Mouse (Mus musculus) forebrain, embryonic 13.5 days (tissue): ENCODE measurements around the gene Fastkd1. TPM values are rescaled to one million over a fixed set of nuclear protein-coding genes. Genes with fewer than 3 reads are reported as not detected.

Source experiments
- ATAC-seq: fragments of 200-750 bp; cut with Nextera tagmentation; 2 replicates; pipeline ENCODE4 v1.8.0; 2017
- H3K27ac ChIP-seq: fragments of 300-500 bp; sonication (generic); 2 replicates; pipeline ENCODE4 v1.5.1; 2015; ENCODE audit warnings: inconsistent platforms, mild to moderate bottlenecking, moderate library complexity
- H3K27me3 ChIP-seq: fragments of 300-500 bp; sonication (generic); 2 replicates; pipeline ENCODE4 v1.6.1; 2015; ENCODE audit warnings: mild to moderate bottlenecking, inconsistent platforms
- H3K36me3 ChIP-seq: fragments of 300-500 bp; sonication (generic); 2 replicates; pipeline ENCODE4 v1.6.1; 2015; ENCODE audit warnings: mild to moderate bottlenecking, inconsistent platforms; ENCODE audit not compliant: poor library complexity, severe bottlenecking
- H3K4me1 ChIP-seq: fragments of 300-500 bp; sonication (generic); 2 replicates; pipeline ENCODE4 v1.6.1; 2015; ENCODE audit warnings: inconsistent platforms
- H3K4me2 ChIP-seq: fragments of 300-500 bp; sonication (generic); 2 replicates; pipeline ENCODE4 v1.6.1; 2015; ENCODE audit warnings: inconsistent platforms, mild to moderate bottlenecking, moderate library complexity
- H3K4me3 ChIP-seq: fragments of 300-500 bp; sonication (generic); 2 replicates; pipeline ENCODE4 v1.5.1; 2015; ENCODE audit warnings: mild to moderate bottlenecking, inconsistent platforms
- H3K9ac ChIP-seq: fragments of 300-500 bp; sonication (generic); 2 replicates; pipeline ENCODE4 v1.6.1; 2015; ENCODE audit warnings: mild to moderate bottlenecking, inconsistent platforms
- H3K9me3 ChIP-seq: fragments of 300-500 bp; sonication (generic); replicated peaks from 2 replicates; pipeline ENCODE4 v1.6.1; 2016; ENCODE audit warnings: inconsistent platforms
- WGBS: fragments of 180-500 bp; shearing (Covaris S2); methylation state at CpG from one replicate; pipeline ENCODE4 v1.1.7; 2015; 5-methylcytosine and 5-hydroxymethylcytosine counted together
- polyA plus RNA-seq: library from polyadenylated mRNA; unstranded; fragments of >200 nt; fragmentation: Nextera tagmentation; extraction: Ambion mirVana; gene quantifications from 2 replicates; pipeline ENCODE4 v1.2.1, GENCODE M21; 2015

The Fastkd1 gene
- 14.1 and 14.5 TPM in 2 replicates for polyA plus RNA-seq

GRCm38 (mm10) chr2:69712981-69713625 is at the start of gene Fastkd1:
Fastkd1 (minus strand) TSS chr2:69713516.
- ATAC-seq = peak; percentile 100
- peaks cover 8% of the 10 kb centered on the region; the same call in 1 of the 2 replicates for H3K27me3 ChIP-seq

GRCm38 (mm10) chr2:69760980-69761379 is 47.7 kb upstream of the Fastkd1 start:
- H3K4me3 ChIP-seq = no peak overlapping the region
- 58% methylated on average over 5 of the region's 5 CpGs for WGBS
- H3K27me3 ChIP-seq = no peaks in the 10 kb centered on the region
- no peak overlapping the region for H3K9ac ChIP-seq
- no peaks in the 10 kb centered on the region for H3K9me3 ChIP-seq
- H3K4me2 ChIP-seq = no peak overlapping the region
- H3K4me1 ChIP-seq = no peaks in the 10 kb centered on the region
- no peak overlapping the region for H3K27ac ChIP-seq
- H3K36me3 ChIP-seq = peaks cover 3% of the 10 kb centered on the region; the same call in 1 of the 2 replicates
- no peak for ATAC-seq

More at GRCm38 (mm10) chr2:69712981-69713625, at the start of gene Fastkd1:
- Histone ChIP-seq H3K4me2 (peak within 1 kb of the TSS; percentile 74), H3K27ac (no peak within 1 kb of the TSS; the same call in 1 of the 2 replicates), H3K36me3 (0 out of 2 replicates have a peak, but pooled peaks cover under 1% of the 10 kb centered on the region), H3K9me3 (no peaks in the 10 kb centered on the region), H3K4me1 (peaks cover 10% of the 10 kb centered on the region; the same call in 1 of the 2 replicates), H3K9ac (peak within 1 kb of the TSS; percentile 77), H3K4me3 (peak within 1 kb of the TSS; percentile 86)
- WGBS = under 1% methylated on average over 39 of the region's 39 CpGs

DNA sequence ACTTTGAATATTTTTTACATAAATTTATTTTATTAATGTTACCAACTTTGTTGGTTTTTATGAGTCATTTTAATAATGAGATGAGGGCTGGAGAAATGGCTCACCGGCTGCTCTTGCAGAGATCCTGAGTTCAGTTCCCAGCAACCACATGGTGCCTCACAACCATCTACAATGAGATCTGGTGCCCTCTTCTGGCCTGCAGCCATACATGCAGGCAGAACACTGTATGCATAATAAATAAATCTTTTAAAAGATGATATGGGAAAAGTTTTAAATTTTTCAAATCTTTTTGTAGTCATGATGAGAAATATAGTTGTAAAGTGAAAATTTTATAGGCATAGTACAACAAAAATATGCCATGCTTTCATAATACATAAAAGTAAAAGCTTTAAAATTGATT is 31.8 kb upstream of the Fastkd1 start:
- Histone ChIP-seq H3K36me3 (peaks cover 66% of the 10 kb centered on the region), H3K4me1 (no peaks in the 10 kb centered on the region), H3K9ac (no peak overlapping the region), H3K27ac (no peak overlapping the region), H3K4me2 (no peak overlapping the region), H3K4me3 (no peak overlapping the region), H3K9me3 (0 out of 2 replicates have a peak, but pooled peaks cover 6% of the 10 kb centered on the region), H3K27me3 (no peaks in the 10 kb centered on the region)
- 96% methylated on average over 1 of the region's 1 CpGs for WGBS
- no peak for ATAC-seq

- H3K4me2 ChIP-seq = peak overlapping the region; percentile 74
- no peak; the same call in 1 of the 2 replicates for ATAC-seq
- H3K4me1 ChIP-seq = peaks cover 22% of the 10 kb centered on the region
- H3K9ac ChIP-seq = peak overlapping the region; percentile 91
- no peaks in the 10 kb centered on the region for H3K9me3 ChIP-seq
- H3K36me3 ChIP-seq = no peaks in the 10 kb centered on the region
- peaks cover 9% of the 10 kb centered on the region for H3K27me3 ChIP-seq
- WGBS = under 1% methylated on average over 13 of the region's 13 CpGs
- H3K27ac ChIP-seq = peak overlapping the region; percentile 80; the same call in 1 of the 2 replicates
- H3K4me3 ChIP-seq = peak overlapping the region; percentile 97
Observed at GRCm38 (mm10) chr2:69723519-69723825, 10.2 kb upstream of the Fastkd1 start.

DNA sequence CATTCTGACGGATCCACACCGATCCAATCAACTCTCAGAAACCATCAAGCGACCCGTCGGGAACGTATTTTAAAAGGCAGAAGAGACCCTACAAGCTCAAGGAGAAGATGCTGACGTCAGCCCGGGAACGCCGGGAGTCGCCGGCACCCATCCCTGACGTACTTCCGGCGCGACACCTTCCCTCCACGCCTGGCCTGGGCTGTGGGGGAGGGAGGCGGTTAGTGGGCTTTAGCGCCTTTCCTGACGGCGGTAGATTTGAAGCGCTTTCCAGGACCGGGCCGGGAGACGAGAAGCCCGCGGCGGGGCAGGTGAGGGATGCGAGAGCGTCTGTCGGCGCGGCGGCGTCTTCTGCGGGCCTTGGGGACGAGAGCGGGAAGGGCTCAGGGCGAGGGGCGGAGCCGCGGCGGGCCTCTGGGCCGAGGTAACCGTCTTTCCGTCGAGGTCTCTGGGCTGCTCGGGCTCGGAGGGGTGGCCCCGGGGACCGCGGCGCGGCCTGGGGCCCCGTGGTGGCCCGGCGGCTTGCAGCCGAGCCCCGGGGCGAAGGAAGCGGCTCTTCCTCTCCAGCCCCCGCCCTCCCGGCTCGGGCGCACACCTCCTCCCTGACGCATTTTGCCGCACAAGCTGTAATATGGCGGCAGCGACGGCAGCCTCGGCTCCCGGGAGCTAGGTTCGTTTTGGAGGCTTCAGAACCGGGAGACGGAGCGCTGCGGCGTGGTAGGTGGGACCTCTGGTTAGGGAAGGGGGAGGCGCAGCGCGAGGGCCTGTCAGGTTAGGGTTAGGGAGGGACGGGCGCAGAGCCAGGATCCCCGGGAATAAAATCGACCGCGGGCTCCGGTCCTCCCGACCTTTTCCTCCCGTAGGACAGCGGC is 9.6 kb upstream of the Fastkd1 start:
- Histone ChIP-seq H3K4me3 (peak overlapping the region; percentile 97), H3K9ac (peak overlapping the region; percentile 91), H3K4me2 (peak overlapping the region; percentile 74), H3K27ac (peak overlapping the region; percentile 80), H3K9me3 (no peaks in the 10 kb centered on the region), H3K4me1 (peaks cover 22% of the 10 kb centered on the region), H3K27me3 (peaks cover 11% of the 10 kb centered on the region), H3K36me3 (no peaks in the 10 kb centered on the region)
- peak; percentile 99 for ATAC-seq
- WGBS = under 1% methylated on average over 67 of the region's 91 CpGs

DNA sequence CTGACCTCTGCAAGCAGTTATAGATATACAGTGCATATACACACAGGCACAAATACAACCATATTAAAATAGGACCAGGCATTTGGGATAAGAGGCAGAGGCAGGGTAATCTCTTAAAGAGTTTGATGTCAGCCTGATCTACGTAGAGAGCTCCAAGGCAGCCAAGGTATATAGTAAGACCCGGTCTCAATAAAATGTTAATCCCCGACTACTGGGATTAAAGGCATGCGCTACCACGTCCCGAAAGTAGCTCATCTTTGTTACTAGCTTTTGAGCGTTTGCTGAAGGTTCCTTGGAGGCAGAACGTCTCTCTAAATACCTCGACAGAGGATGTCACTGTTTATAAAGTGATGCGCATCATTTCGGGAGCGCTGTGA is 8.9 kb upstream of the Fastkd1 start, which contains the start of gene Ppig:
Gene Ppig, plus strand, starts transcription at position 273 of the 377 bp plus-strand sequence.
- peak within 1 kb of the TSS; percentile 97 for H3K4me3 ChIP-seq
- peak within 1 kb of the TSS; percentile 80 for H3K27ac ChIP-seq
- H3K27me3 ChIP-seq = peaks cover 11% of the 10 kb centered on the region
- 5% methylated on average over 12 of the region's 12 CpGs for WGBS
- peak within 1 kb of the TSS; percentile 91 for H3K9ac ChIP-seq
- no peak; the same call in 1 of the 2 replicates for ATAC-seq
- peak within 1 kb of the TSS; percentile 74 for H3K4me2 ChIP-seq
- no peaks in the 10 kb centered on the region for H3K36me3 ChIP-seq
- no peaks in the 10 kb centered on the region for H3K9me3 ChIP-seq
- peaks cover 22% of the 10 kb centered on the region for H3K4me1 ChIP-seq

GRCm38 (mm10) chr2:69719121-69719520 is 5.8 kb upstream of the Fastkd1 start:
- H3K27ac ChIP-seq = no peak overlapping the region
- H3K36me3 ChIP-seq = no peaks in the 10 kb centered on the region
- no peaks in the 10 kb centered on the region for H3K9me3 ChIP-seq
- H3K4me2 ChIP-seq = no peak overlapping the region
- ATAC-seq = no peak
- H3K4me1 ChIP-seq = peaks cover 10% of the 10 kb centered on the region
- WGBS = 91% methylated on average over 1 of the region's 1 CpGs
- no peak overlapping the region for H3K9ac ChIP-seq
- no peak overlapping the region for H3K4me3 ChIP-seq
- H3K27me3 ChIP-seq = peaks cover 19% of the 10 kb centered on the region

GRCm38 (mm10) chr2:69716483-69716882 is 3.2 kb upstream of the Fastkd1 start:
- no peak for ATAC-seq
- Histone ChIP-seq H3K27ac (no peak overlapping the region), H3K27me3 (peaks cover 19% of the 10 kb centered on the region), H3K9me3 (no peaks in the 10 kb centered on the region), H3K4me3 (no peak overlapping the region), H3K9ac (no peak overlapping the region), H3K36me3 (no peaks in the 10 kb centered on the region), H3K4me2 (no peak overlapping the region), H3K4me1 (peaks cover 10% of the 10 kb centered on the region; the same call in 1 of the 2 replicates)
- WGBS = 84% methylated on average over 3 of the region's 3 CpGs

- Histone ChIP-seq H3K9me3 (no peaks in the 10 kb centered on the region), H3K4me3 (no peak overlapping the region), H3K4me1 (peaks cover 10% of the 10 kb centered on the region; the same call in 1 of the 2 replicates), H3K4me2 (no peak overlapping the region), H3K27me3 (peaks cover 10% of the 10 kb centered on the region; the same call in 1 of the 2 replicates), H3K27ac (no peak overlapping the region), H3K9ac (no peak overlapping the region), H3K36me3 (no peaks in the 10 kb centered on the region)
- 84% methylated on average over 5 of the region's 5 CpGs for WGBS
- no peak for ATAC-seq
Observed at GRCm38 (mm10) chr2:69714126-69714525, 810 bp upstream of the Fastkd1 start.

GRCm38 (mm10) chr2:69713626-69714014 is 304 bp upstream of the Fastkd1 start:
- ATAC-seq = no peak
- Histone ChIP-seq H3K4me3 (peak overlapping the region; percentile 86), H3K9ac (no peak overlapping the region), H3K27me3 (peaks cover 10% of the 10 kb centered on the region; the same call in 1 of the 2 replicates), H3K36me3 (no peaks in the 10 kb centered on the region), H3K27ac (no peak overlapping the region), H3K4me1 (peaks cover 10% of the 10 kb centered on the region; the same call in 1 of the 2 replicates), H3K9me3 (no peaks in the 10 kb centered on the region), H3K4me2 (peak overlapping the region; percentile 74)
- WGBS = 27% methylated on average over 4 of the region's 4 CpGs

DNA sequence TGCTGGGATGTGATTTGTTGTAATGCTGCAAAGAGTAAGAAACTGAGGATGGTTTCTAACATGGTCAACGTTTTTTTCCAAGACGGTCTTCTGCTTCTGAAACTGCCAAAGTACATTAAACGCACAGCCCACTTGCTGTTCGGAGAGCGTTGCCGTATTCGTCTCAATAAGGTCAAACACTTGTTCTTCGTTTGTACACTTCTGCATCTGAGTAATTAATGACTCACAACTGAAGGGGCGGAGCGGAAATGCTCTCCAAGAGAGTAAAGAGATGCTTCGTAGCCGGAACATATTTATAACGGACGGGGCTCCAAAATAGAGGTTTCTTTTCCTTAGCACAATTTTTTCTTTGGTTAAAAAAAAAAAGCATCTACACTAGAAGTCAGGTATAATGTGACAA is 1.1 kb downstream of the Fastkd1 start:
- WGBS = 86% methylated on average over 14 of the region's 14 CpGs
- Histone ChIP-seq H3K4me3 (no peak overlapping the region; the same call in 1 of the 2 replicates), H3K9ac (no peak overlapping the region), H3K4me2 (peak overlapping the region; percentile 74; the same call in 1 of the 2 replicates), H3K36me3 (peaks cover 8% of the 10 kb centered on the region), H3K4me1 (peaks cover 10% of the 10 kb centered on the region; the same call in 1 of the 2 replicates), H3K27me3 (peaks cover 8% of the 10 kb centered on the region; the same call in 1 of the 2 replicates), H3K27ac (no peak overlapping the region), H3K9me3 (no peaks in the 10 kb centered on the region)
- ATAC-seq = no peak

DNA sequence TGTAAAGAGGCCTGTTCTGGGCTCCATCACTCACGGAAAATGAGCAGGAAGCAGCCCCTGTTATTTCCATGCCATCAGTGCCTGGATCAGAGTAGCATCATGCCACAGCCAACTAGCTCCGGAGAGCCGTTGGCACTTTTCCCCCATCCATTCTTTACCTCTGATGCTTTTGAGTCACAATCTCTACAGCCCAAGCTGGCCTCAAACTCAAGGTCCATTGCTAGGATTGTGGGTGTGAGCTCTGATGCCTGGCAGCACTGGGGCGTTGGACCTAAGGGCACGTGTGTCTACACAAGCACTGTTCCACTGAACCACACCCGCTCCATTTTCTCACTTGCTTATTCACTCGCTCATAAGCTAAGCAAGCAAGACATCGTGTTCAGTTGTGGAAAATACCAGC is 12.9 kb downstream of the Fastkd1 start:
- Histone ChIP-seq H3K36me3 (peaks cover 63% of the 10 kb centered on the region), H3K27ac (no peak overlapping the region), H3K4me3 (no peak overlapping the region), H3K27me3 (no peaks in the 10 kb centered on the region), H3K4me2 (no peak overlapping the region), H3K9ac (no peak overlapping the region), H3K4me1 (no peaks in the 10 kb centered on the region), H3K9me3 (no peaks in the 10 kb centered on the region)
- no peak for ATAC-seq
- 96% methylated on average over 8 of the region's 8 CpGs for WGBS
